Mouse (Mus musculus) ES-Bruce4 (cell line): Measurements from ENCODE around the gene Prtn3. TPM values are rescaled to one million over a fixed set of nuclear protein-coding genes. Genes with fewer than 3 reads are reported as not detected.
A peak's percentile ranks its signal among the peaks of the same experiment; 100 is the strongest.

Source experiments
- H3K27ac ChIP-seq: 2 replicates; pipeline ENCODE4 v1.5.1; 2012; ENCODE audit warnings: low read length, inconsistent platforms; ENCODE audit not compliant: insufficient read depth
- H3K27me3 ChIP-seq: 2 replicates; pipeline ENCODE4 v1.6.1; 2012; ENCODE audit warnings: mild to moderate bottlenecking, low read length, inconsistent platforms; ENCODE audit not compliant: control insufficient read depth, poor library complexity, insufficient read depth, severe bottlenecking
- H3K36me3 ChIP-seq: 2 replicates; pipeline ENCODE4 v1.6.1; 2012; ENCODE audit warnings: inconsistent platforms, mild to moderate bottlenecking, low read length, moderate library complexity; ENCODE audit not compliant: control insufficient read depth, poor library complexity, insufficient read depth, severe bottlenecking
- H3K4me1 ChIP-seq: one replicate; pipeline ENCODE4 v1.8.1; 2011; ENCODE audit warnings: low read length; ENCODE audit not compliant: control insufficient read depth, insufficient read depth
- H3K4me3 ChIP-seq: 2 replicates; pipeline ENCODE4 v1.5.1; 2011; ENCODE audit warnings: low read depth, mild to moderate bottlenecking, low read length
- H3K9ac ChIP-seq: 2 replicates; pipeline ENCODE4 v1.6.1; 2012; ENCODE audit warnings: low read depth, mild to moderate bottlenecking, inconsistent platforms; ENCODE audit not compliant: poor library complexity, severe bottlenecking
- H3K9me3 ChIP-seq: replicated peaks from 2 replicates; pipeline ENCODE4 v1.6.1; 2012; ENCODE audit warnings: mild to moderate bottlenecking, low read length, inconsistent platforms; ENCODE audit not compliant: control insufficient read depth, poor library complexity, insufficient read depth, severe bottlenecking
- CTCF ChIP-seq: IDR thresholded peaks from one replicate; pipeline ENCODE4 v1.8.1; 2011; ENCODE audit warnings: low read depth, low read length
- EP300 ChIP-seq: IDR thresholded peaks from 2 replicates; pipeline ENCODE4 v1.6.1; 2011; ENCODE audit warnings: low read depth, low read length; ENCODE audit not compliant: insufficient read depth
- POLR2A ChIP-seq: IDR thresholded peaks from one replicate; pipeline ENCODE4 v1.8.1; 2011; ENCODE audit warnings: low read length; ENCODE audit not compliant: insufficient read depth
- polyA plus RNA-seq: library from polyadenylated mRNA; stranded (reverse); fragments of >200 nt; gene quantifications from 2 replicates; pipeline ENCODE4 v1.2.4, GENCODE M21; 2011; ENCODE audit warnings: low read depth; ENCODE audit not compliant: missing spikeins, insufficient read depth, insufficient read length

The Prtn3 gene
- polyA plus RNA-seq, 1 experiment = 13.1 TPM

GRCm38 (mm10) chr10:79914131-79914947, 40.1 kb downstream of the Prtn3 start:
- no peak for TF ChIP-seq CTCF
- TF ChIP-seq POLR2A = no peak
- no peak for TF ChIP-seq EP300
- no peaks in the 10 kb centered on the region for H3K9me3 ChIP-seq
- no peaks in the 10 kb centered on the region for H3K4me1 ChIP-seq
- H3K4me3 ChIP-seq = no peak overlapping the region
- H3K27ac ChIP-seq = no peak overlapping the region
- no peak overlapping the region for H3K9ac ChIP-seq
- H3K27me3 ChIP-seq = no peaks in the 10 kb centered on the region
- H3K36me3 ChIP-seq = no peaks in the 10 kb centered on the region

GRCm38 (mm10) chr10:79914948-79915596, 40.8 kb downstream of the Prtn3 start:
- H3K27me3 ChIP-seq = no peaks in the 10 kb centered on the region
- H3K36me3 ChIP-seq = no peaks in the 10 kb centered on the region
- H3K9me3 ChIP-seq = no peaks in the 10 kb centered on the region
- no peak overlapping the region for H3K27ac ChIP-seq
- TF ChIP-seq CTCF (no peak), POLR2A (no peak), EP300 (no peak)
- H3K9ac ChIP-seq = no peak overlapping the region
- no peak overlapping the region for H3K4me3 ChIP-seq
- peaks cover 1% of the 10 kb centered on the region for H3K4me1 ChIP-seq

GRCm38 (mm10) chr10:79916081-79916480, 41.8 kb downstream of the Prtn3 start:
- Histone ChIP-seq H3K9ac (peak overlapping the region; percentile 73), H3K4me1 (peaks cover 7% of the 10 kb centered on the region), H3K27me3 (no peaks in the 10 kb centered on the region), H3K4me3 (peak overlapping the region; percentile 74), H3K36me3 (no peaks in the 10 kb centered on the region), H3K9me3 (no peaks in the 10 kb centered on the region), H3K27ac (no peak overlapping the region)
- TF ChIP-seq CTCF = no peak
- TF ChIP-seq EP300 = no peak
- TF ChIP-seq POLR2A = no peak

- Histone ChIP-seq H3K27me3 (no peaks in the 10 kb centered on the region), H3K27ac (no peak within 1 kb of the TSS), H3K9me3 (no peaks in the 10 kb centered on the region), H3K4me3 (peak within 1 kb of the TSS; percentile 74), H3K9ac (peak within 1 kb of the TSS; percentile 73), H3K4me1 (peaks cover 7% of the 10 kb centered on the region), H3K36me3 (no peaks in the 10 kb centered on the region)
- TF ChIP-seq POLR2A = peak; percentile 34
- TF ChIP-seq EP300 = no peak
- TF ChIP-seq CTCF = no peak
These were observed 42.7 kb downstream of the Prtn3 start, which contains the start of gene Kiss1r for GRCm38 (mm10) chr10:79916808-79917531. TSS of gene Kiss1r (plus strand) at chr10:79916971.

GRCm38 (mm10) chr10:79917532-79918100, 43.3 kb downstream of the Prtn3 start:
- Histone ChIP-seq H3K36me3 (no peaks in the 10 kb centered on the region), H3K9me3 (no peaks in the 10 kb centered on the region), H3K27ac (no peak overlapping the region), H3K4me3 (no peak overlapping the region), H3K4me1 (peaks cover 7% of the 10 kb centered on the region), H3K9ac (no peak overlapping the region; the same call in 1 of the 2 replicates), H3K27me3 (no peaks in the 10 kb centered on the region)
- no peak for TF ChIP-seq CTCF
- TF ChIP-seq POLR2A = no peak
- TF ChIP-seq EP300 = no peak
